Mouse (Mus musculus): Measurements from ENCODE around the gene Atg9b.

DNA sequence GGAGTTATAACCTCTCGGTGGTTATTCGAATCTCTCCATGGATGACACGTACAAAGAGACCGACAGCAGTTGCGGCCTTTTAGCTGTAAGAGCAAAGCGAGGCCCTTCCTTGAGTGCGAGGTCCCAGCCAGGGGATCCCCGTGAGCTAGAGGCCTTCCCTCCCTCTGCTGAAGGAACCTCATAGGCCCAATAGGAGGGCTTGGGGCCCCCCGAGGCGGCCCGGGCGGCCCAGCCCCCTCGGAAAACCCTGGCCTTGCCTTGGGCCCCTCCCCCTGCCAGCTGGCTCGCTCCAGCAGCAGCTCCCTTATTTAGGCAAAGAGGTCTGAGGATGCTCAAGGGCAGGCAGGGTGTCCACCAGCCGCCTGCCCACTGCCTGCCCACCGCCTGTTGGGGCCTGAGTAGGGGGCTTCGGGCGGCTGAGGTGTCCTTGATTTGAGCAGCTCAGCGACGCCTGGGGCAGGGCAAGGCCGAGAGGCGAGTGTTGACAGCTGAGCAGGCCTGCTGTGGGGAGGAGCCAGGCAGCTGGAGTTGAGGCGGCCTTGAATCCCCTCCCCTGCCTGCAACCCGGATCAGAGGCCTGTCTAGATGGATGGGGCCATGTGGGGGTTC is 39.6 kb downstream of the Atg9b start:
- TF ChIP-seq CTCF (IDR thresholded peaks at IDR 0.05; ENCODE audit: low read depth, low read length) (no peak), POLR2A (IDR thresholded peaks at IDR 0.05; ENCODE audit: extremely low read depth, insufficient read depth, low read length) (no peak)
